Mouse (Mus musculus): Measurements from ENCODE around the gene Twf2. TPM values are rescaled to one million over a fixed set of nuclear protein-coding genes. Genes with fewer than 3 reads are reported as not detected.

Twf2 gene
- 22.0 and 23.6 TPM in 2 replicates for polyA plus RNA-seq (2012; rRNA removed)

DNA sequence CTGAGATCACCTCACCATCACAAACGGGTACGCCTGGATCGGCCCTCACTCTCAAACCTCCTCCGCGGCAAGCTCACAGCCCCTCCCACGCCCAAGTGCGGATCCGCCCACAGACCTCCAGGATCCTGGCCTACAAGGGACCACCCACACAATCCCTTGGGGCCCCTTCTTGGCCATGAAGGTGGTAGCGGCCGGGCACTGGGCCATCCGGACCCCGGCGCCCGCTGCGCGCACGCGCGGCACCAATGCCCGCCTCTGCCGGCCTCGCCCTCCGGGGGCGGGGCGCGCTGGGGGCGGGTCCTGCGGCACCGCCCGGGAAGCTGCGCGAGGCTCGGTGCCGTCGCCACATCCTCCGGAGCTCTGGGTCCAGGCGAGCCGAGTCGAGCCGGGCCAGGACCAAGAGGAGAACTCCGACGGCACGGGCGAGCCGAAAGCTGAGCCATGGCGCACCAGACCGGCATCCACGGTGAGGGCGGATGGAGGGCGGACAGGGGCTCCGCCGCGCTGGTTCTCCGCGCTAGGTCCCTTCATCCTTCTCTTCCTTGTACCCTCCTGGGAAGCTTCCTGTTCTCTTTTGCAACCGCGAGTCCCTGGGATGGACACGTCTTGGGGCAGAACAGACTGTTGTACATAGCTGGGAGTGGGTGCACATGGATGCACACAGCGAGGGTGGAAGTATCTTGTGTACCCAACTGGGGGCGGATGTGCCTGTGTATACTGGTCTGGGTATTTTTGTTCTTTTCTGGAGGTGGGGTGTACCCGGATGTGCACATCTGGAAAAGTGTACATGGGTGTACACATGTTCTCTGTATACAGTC lies at the start of gene Twf2:
TSS of gene Twf2 (plus strand) at position 290 of the 818 bp plus-strand sequence.

DNA sequence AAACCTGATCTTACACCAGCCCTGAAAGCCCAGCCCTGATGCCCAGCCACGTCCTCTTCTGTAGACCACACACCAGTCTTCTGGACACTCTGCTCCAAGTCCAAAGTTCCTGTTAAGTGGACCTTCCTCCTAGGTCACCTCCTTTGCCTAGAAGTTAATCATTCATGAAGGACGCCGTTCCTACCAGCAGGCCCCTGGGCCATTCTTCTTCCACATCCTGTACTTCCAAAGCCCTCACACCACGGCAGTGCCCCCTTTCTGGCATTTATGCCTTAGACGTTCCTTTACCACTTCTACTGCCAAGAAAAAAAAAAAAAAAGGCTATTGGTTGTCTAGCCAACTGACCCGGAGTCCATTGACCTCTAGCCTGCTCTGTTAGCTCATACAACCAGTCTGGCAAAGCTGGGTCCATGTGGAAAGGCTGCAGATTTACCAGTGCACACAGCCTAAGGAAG lies 44.8 kb upstream of the Twf2 start, which contains the start of gene Glyctk:
TSS of gene Glyctk (minus strand) at position 102 of the 455 bp plus-strand sequence.

DNA sequence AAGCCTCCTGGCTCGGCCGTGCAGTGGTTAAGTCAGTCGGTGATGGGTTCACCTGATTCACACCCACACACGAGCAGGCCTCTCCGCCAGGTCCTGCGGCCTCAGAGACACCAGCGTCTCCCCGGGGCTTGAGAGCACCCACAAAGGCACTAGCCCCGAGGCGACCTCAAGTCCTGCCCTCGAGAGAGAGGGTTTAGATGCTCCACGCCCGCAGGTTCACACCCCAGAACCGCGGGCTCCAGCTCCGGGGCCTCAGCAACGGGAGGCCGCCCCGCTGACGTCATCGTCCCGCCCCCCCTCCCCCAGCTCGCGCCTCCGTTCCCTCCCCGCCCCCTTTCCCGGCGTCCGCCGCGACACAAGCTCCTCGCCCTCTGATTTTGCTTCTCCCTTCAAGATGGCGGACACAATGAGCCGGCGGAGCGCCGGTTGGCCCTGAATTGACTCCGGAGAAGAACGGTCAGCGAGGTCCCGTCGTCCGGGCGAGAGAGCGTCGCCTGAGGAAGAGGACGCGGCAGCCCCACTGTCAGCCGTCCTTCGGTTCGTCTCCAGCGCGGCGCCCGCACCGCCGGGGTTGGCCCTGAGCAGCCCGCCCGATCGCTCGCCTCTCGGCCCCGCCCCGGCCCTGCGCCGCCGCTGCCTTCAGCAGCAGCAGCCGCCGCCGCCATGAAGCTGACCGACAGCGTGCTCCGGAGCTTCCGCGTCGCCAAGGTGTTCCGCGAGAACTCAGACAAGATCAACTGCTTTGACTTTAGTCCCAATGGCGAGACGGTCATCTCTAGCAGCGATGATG lies 32.2 kb upstream of the Twf2 start, which contains the start of gene Wdr82:
TSS of gene Wdr82 (plus strand) at position 373 of the 790 bp plus-strand sequence.

DNA sequence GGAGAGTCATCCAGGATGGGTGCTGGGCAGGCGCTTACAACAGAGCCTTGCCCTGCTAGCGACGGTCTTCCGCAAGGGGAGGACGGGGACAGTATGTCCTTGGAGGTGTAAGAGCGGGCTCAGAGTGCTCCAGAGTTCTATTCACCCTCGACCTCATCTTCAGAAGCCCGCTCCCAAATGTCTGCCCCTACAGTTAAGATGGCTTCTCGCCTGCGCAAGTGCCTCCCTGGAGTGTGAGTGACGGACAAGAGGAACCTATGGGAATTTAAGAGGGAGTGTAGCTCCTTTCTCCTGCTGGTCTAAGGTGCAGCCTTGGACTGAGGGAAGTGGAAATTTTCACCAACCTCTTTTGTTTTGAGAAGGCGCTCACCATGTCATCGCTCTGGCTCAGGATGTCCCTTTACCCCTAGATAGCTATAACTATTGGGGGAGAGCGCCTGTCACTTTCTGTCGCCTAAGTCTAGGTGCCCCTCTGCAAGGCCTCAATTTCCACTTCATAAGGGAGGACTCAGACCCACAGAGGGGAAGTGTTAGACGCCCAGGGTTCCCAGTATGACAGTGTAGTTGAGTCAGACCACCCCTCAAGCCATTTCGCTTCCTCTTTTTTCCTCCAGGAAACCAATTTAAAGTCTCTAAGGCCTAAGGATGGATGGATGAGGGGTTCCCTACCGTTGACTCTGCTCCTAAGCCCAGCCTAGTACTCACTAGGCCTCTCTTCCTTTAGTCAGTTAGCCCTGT lies 3.2 kb upstream of the Twf2 start, which contains the start of gene Ppm1m:
TSS of gene Ppm1m (minus strand) at position 212 of the 738 bp plus-strand sequence.

DNA sequence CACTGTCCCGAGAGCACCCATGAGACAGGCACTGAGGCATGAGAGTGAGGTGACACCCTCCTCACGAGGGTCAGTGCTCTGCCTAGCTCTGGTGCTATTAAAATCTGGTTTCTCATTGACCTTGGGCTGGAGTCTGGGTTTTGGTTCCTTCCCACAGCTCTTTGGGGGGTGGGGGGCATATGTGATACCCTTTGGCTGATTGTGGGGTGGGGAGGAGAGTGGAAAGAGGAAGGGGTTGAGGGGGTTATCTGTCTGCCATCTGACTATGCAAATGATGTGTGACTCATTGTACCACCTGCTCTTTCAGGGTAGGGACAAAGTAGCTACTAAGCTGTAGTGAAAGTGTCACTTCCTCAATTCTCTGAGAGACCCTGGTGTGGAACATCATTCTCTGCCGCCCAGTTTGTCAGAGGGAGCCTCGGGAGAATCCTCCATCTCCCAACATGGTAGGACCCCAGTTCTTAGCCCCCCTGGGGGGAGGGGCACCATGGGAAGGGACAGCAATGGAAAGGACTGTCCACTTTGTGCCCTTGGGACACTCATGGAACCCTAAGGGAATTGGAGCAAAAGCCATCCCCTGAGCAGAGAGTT lies 19.4 kb downstream of the Twf2 start, which contains the start of gene Tlr9:
TSS of gene Tlr9 (plus strand) at position 338 of the 591 bp plus-strand sequence.

Other genes with a start within 250 kb of the Twf2 start
- gene Col6a5, start 242.5 kb upstream of the Twf2 start, polyA plus RNA-seq (2012; rRNA removed) = 0.06 and 0.10 TPM in 2 replicates
- gene Col6a4, start 106.3 kb upstream of the Twf2 start, polyA plus RNA-seq (2012; rRNA removed) = 0.01 and 0.04 TPM in 2 replicates
- gene Glyctk, start 45.0 kb upstream of the Twf2 start, polyA plus RNA-seq (2012; rRNA removed) = 42.9 and 44.4 TPM in 2 replicates
- gene Wdr82, start 32.2 kb upstream of the Twf2 start, polyA plus RNA-seq (2012; rRNA removed) = 21.6 and 22.9 TPM in 2 replicates
- 15.8 and 18.3 TPM in 2 replicates for gene Ppm1m, start 3.4 kb upstream of the Twf2 start, polyA plus RNA-seq (2012; rRNA removed)
- gene Tlr9, start 19.5 kb downstream of the Twf2 start, polyA plus RNA-seq (2012; rRNA removed) = 0.79 and 0.92 TPM in 2 replicates
- gene Alas1, start 45.5 kb downstream of the Twf2 start, polyA plus RNA-seq (2012; rRNA removed) = 58.8 and 90.9 TPM in 2 replicates
- gene Poc1a, start 78.0 kb downstream of the Twf2 start, polyA plus RNA-seq (2012; rRNA removed) = 10.0 and 10.7 TPM in 2 replicates
- gene Dusp7, start 165.5 kb downstream of the Twf2 start, polyA plus RNA-seq (2012; rRNA removed) = 8.4 and 8.8 TPM in 2 replicates
- gene Rpl29, start 226.3 kb downstream of the Twf2 start, polyA plus RNA-seq (2012; rRNA removed) = 591 and 692 TPM in 2 replicates
- 13.8 and 13.9 TPM in 2 replicates for gene Acy1, start 235.2 kb downstream of the Twf2 start, polyA plus RNA-seq (2012; rRNA removed)
- gene Abhd14b, start 244.4 kb downstream of the Twf2 start, polyA plus RNA-seq (2012; rRNA removed) = 40.9 and 44.3 TPM in 2 replicates
- gene Abhd14a, start 244.6 kb downstream of the Twf2 start, polyA plus RNA-seq (2012; rRNA removed) = 22.0 and 23.5 TPM in 2 replicates